Mouse (Mus musculus) heart, postnatal 0 days (tissue): Measurements from ENCODE around the gene Shroom2. TPM values are rescaled to one million over a fixed set of nuclear protein-coding genes. Genes with fewer than 3 reads are reported as not detected.

Source experiments
- ATAC-seq: fragments of 200-750 bp; cut with Nextera tagmentation; 2 replicates; pipeline ENCODE4 v1.8.0; 2017; ENCODE audit warnings: low read depth, moderate number of reproducible peaks, moderate library complexity; ENCODE audit not compliant: insufficient read depth
- DNase-seq: peaks from one replicate; pipeline ENCODE4 v3.0.0-alpha.2; 2016; ENCODE audit warnings: low spot score
- H3K27ac ChIP-seq: fragments of 300-500 bp; sonication (generic); 2 replicates; pipeline ENCODE4 v1.5.1; 2014; ENCODE audit warnings: low read depth, mild to moderate bottlenecking
- H3K27me3 ChIP-seq: fragments of 300-500 bp; sonication (generic); 2 replicates; pipeline ENCODE4 v1.6.1; 2014; ENCODE audit warnings: low read length, mixed read lengths; ENCODE audit not compliant: control insufficient read depth, insufficient read depth
- H3K36me3 ChIP-seq: fragments of 300-500 bp; sonication (generic); replicated peaks from 2 replicates; pipeline ENCODE4 v1.6.1; 2014; ENCODE audit warnings: low read length, mixed read lengths; ENCODE audit not compliant: control insufficient read depth, insufficient read depth
- H3K4me1 ChIP-seq: fragments of 300-500 bp; sonication (generic); 2 replicates; pipeline ENCODE4 v1.6.1; 2014; ENCODE audit warnings: antibody characterized with exemption; ENCODE audit not compliant: control insufficient read depth, insufficient read depth
- H3K4me2 ChIP-seq: fragments of 300-500 bp; sonication (generic); 2 replicates; pipeline ENCODE4 v1.6.1; 2014; ENCODE audit warnings: low read depth, mild to moderate bottlenecking, low read length, moderate library complexity
- H3K4me3 ChIP-seq: fragments of 300-500 bp; sonication (generic); 2 replicates; pipeline ENCODE4 v1.5.1; 2014; ENCODE audit warnings: low read depth, low read length
- H3K9ac ChIP-seq: fragments of 300-500 bp; sonication (generic); replicated peaks from 2 replicates; pipeline ENCODE4 v1.6.1; 2014; ENCODE audit warnings: low read depth, low read length, mixed read lengths
- H3K9me3 ChIP-seq: fragments of 300-500 bp; sonication (generic); replicated peaks from 2 replicates; pipeline ENCODE4 v1.6.1; 2016; ENCODE audit warnings: low read length; ENCODE audit not compliant: control insufficient read depth
- CTCF ChIP-seq: IDR thresholded peaks from 2 replicates; pipeline ENCODE4 v1.5.1; 2016; ENCODE audit warnings: antibody characterized with exemption, control low read depth, low read depth
- EP300 ChIP-seq: IDR thresholded peaks from 2 replicates; pipeline ENCODE4 v1.6.1; 2016; ENCODE audit warnings: antibody characterized with exemption, low read depth
- WGBS: fragments of 180-500 bp; shearing (Covaris S2); extraction: QIAGEN DNeasy Blood & Tissue Kit; methylation state at CpG from one replicate; pipeline ENCODE4 v1.1.7; 2014; 5-methylcytosine and 5-hydroxymethylcytosine counted together
- polyA plus RNA-seq: library from polyadenylated mRNA; unstranded; fragments of >200 nt; fragmentation: Nextera tagmentation; extraction: Ambion mirVana; gene quantifications from 2 replicates; pipeline ENCODE4 v1.2.1, GENCODE M21; 2015
- total RNA-seq: library from RNA; depleted of rRNA; stranded (reverse); fragments of >200 nt; gene quantifications from 2 replicates; pipeline ENCODE4 v1.2.3, GENCODE M21; 2014; ENCODE audit warnings: low replicate concordance

Gene Shroom2
- total and polyA plus RNA-seq, 2 experiments from 2014 or later: 2.0 to 13.5 TPM

DNA sequence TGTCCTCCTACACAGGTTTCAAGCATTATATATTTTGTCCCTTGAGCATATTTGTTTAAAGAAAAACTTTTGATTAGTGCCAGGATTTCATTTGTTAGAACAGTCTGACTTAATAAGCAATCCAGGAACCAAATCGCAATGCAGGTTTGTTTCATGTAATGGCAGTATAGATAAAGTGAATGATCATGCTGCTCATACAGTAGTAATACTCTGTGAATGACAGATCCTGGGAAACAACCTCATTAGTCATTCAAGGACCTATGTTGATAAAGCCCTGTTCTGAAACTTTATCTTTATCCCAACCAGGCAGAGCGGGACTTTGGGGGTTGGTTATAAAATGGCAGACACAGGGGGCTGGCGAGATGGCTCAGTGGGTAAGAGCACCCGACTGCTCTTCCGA lies 13.0 kb downstream of the Shroom2 start:
- Histone ChIP-seq H3K4me3 (no peak overlapping the region), H3K27me3 (no peaks in the 10 kb centered on the region), H3K36me3 (no peaks in the 10 kb centered on the region), H3K4me2 (no peak overlapping the region), H3K9ac (no peak overlapping the region), H3K4me1 (no peaks in the 10 kb centered on the region), H3K9me3 (no peaks in the 10 kb centered on the region), H3K27ac (no peak overlapping the region)
- DNase-seq: no peak
- no peak for ATAC-seq
- TF ChIP-seq EP300: no peak
- no peak for TF ChIP-seq CTCF
- 80% methylated on average over 5 of the region's 5 CpGs for WGBS

DNA sequence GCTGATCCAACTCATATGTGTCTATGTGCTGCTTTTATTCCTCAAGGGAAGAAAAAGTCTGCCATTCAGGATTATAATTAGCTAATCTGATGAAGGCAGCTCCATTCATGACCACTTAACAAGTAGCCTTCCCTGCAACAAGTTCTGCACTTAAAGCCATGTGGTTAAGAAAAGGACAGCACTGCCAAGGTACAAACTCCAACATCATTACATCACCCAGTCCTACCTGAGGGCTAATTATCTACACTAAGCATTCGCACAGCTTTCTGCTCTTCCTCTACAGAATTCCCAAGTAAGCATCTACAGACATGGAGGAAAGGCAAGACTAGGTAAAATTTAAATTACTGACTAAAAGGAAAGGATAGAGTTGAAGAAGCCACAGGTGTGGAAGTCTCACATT lies 13.4 kb downstream of the Shroom2 start:
- WGBS: 91% methylated on average over 1 of the region's 1 CpGs
- Histone ChIP-seq H3K4me3 (no peak overlapping the region), H3K36me3 (no peaks in the 10 kb centered on the region), H3K9me3 (no peaks in the 10 kb centered on the region), H3K4me1 (no peaks in the 10 kb centered on the region), H3K27ac (no peak overlapping the region), H3K27me3 (no peaks in the 10 kb centered on the region), H3K4me2 (no peak overlapping the region), H3K9ac (no peak overlapping the region)
- ATAC-seq (no peak), DNase-seq (no peak)
- no peak for TF ChIP-seq CTCF
- no peak for TF ChIP-seq EP300

DNA sequence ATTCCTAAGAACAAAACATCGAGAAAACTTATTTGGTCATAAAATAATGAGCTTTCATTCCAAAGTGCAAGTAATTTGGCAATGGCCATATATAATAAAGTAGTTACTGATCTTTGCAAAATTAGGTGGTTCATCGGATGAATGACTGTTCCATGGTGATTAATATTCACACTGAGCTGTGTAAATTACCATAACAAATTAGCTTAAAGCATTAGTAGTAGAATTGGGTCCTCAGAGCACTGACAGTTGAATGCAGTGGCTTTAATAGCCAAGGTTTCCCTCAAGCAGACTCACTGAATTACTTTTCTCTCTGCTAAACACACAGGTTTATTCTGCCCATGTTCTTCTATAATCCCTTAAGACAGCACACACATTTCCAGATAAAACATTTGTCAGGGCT lies 23.3 kb downstream of the Shroom2 start:
- ATAC-seq: no peak
- Histone ChIP-seq H3K4me3 (no peak overlapping the region), H3K27me3 (no peaks in the 10 kb centered on the region), H3K36me3 (no peaks in the 10 kb centered on the region), H3K9me3 (no peaks in the 10 kb centered on the region), H3K27ac (no peak overlapping the region), H3K4me1 (no peaks in the 10 kb centered on the region), H3K9ac (no peak overlapping the region), H3K4me2 (no peak overlapping the region)
- DNase-seq: no peak
- no peak for TF ChIP-seq CTCF
- no peak for TF ChIP-seq EP300
- 75% methylated on average over 2 of the region's 2 CpGs for WGBS

DNA sequence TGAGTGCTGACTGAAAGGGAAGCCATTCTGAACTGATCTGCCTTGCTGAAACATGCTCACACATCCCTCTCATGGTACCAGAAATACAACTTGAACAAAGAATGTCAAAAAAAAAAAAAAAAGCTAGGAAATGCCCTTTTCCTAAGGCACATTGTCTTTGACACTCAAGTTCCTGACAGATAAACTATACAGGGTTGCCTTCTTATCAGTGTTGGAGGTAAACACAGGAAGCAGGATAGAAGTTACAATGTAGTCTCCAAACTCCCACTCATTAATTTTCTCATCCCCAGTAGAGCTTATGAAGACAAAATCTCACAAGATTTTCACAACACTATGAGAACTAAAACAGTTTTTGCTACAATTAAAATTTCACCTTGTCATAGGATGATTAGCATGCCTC lies 25.6 kb downstream of the Shroom2 start:
- TF ChIP-seq CTCF: no peak
- no peak for TF ChIP-seq EP300
- Histone ChIP-seq H3K27me3 (no peaks in the 10 kb centered on the region), H3K9ac (no peak overlapping the region), H3K4me1 (no peaks in the 10 kb centered on the region), H3K4me2 (no peak overlapping the region), H3K36me3 (no peaks in the 10 kb centered on the region), H3K9me3 (no peaks in the 10 kb centered on the region), H3K27ac (peak overlapping the region; percentile 46; the same call in 1 of the 2 replicates), H3K4me3 (no peak overlapping the region)
- DNase-seq (no peak), ATAC-seq (no peak)

DNA sequence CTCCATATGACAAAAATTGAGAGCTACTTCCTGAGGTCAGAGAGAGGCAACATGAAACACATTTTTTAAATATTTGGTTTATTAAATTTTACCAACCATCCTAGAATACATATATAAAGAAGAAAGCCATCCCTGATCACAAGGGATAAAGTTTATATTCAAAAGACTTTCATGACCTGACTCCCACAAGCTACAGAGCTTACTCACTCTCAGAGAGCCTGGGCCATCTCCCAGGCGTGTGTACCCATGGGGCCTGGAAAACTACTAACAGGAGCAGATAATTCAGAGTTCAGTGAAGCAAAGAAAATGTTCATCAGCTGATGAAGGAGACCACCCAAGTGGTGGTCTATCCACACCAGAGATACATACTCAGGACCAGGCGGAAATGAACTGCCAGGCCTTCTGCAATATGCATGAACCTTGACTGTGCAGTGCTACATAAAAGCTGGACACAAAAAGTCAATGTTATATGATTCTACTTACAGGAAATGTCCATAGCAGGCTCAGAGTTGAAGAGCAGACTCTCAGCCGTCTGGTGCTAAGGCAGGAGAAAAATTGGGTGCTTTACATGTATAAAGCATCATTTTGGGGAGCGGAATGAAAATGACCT lies 30.4 kb downstream of the Shroom2 start:
- no peak for ATAC-seq
- Histone ChIP-seq H3K36me3 (no peaks in the 10 kb centered on the region), H3K9ac (no peak overlapping the region), H3K27ac (no peak overlapping the region), H3K27me3 (no peaks in the 10 kb centered on the region), H3K4me2 (no peak overlapping the region), H3K9me3 (no peaks in the 10 kb centered on the region), H3K4me1 (no peaks in the 10 kb centered on the region; the same call in 1 of the 2 replicates), H3K4me3 (no peak overlapping the region)
- TF ChIP-seq CTCF (no peak), EP300 (no peak)
- DNase-seq: no peak
- WGBS: 70% methylated on average over 4 of the region's 4 CpGs

DNA sequence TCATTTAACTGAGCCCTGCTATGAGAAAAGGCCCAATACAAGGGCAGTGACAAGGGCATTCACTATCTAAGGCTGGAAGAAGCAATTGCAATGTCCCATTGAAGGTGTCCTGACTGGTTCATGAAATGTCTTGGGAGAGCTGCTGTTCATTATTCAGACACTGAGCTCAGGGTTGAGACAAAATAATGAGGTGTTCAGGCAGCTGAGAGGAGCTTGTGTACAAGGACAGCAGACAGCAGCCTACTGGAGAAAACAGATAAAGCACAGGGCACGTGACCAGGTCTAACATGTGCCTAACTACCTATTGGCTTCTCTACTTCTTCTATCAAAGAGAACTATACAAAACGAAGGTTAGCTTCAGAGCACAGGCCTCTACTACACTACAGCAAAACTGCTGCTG lies 31.1 kb downstream of the Shroom2 start:
- H3K9ac ChIP-seq: no peak overlapping the region
- H3K4me2 ChIP-seq: no peak overlapping the region
- TF ChIP-seq CTCF (no peak), EP300 (no peak)
- H3K4me1 ChIP-seq: no peaks in the 10 kb centered on the region; the same call in 1 of the 2 replicates
- H3K9me3 ChIP-seq: no peaks in the 10 kb centered on the region
- no peaks in the 10 kb centered on the region for H3K27me3 ChIP-seq
- H3K27ac ChIP-seq: no peak overlapping the region
- no peak for DNase-seq
- 35% methylated on average over 2 of the region's 2 CpGs for WGBS
- no peaks in the 10 kb centered on the region for H3K36me3 ChIP-seq
- no peak overlapping the region for H3K4me3 ChIP-seq
- no peak for ATAC-seq
